Mouse (Mus musculus) midbrain, embryonic 15.5 days (tissue): ENCODE measurements at regions not wholly inside any gene's neighbourhood (a gene's known extent, or its start where the extent isn't known, plus 50 kb on each side); places are given as distances from the start of the nearest gene placed in this dataset.

Experiments used
- ATAC-seq: fragments of 200-750 bp; cut with Nextera tagmentation; replicated peaks from 2 replicates; pipeline ENCODE4 v1.8.0; 2017; ENCODE audit warnings: moderate TSS enrichment
- H3K27ac ChIP-seq: fragments of 300-500 bp; sonication (generic); 2 replicates; pipeline ENCODE4 v1.5.1; 2015; ENCODE audit warnings: mild to moderate bottlenecking, inconsistent platforms
- H3K27me3 ChIP-seq: fragments of 300-500 bp; sonication (generic); replicated peaks from 2 replicates; pipeline ENCODE4 v1.6.1; 2015; ENCODE audit warnings: inconsistent platforms
- H3K36me3 ChIP-seq: fragments of 300-500 bp; sonication (generic); replicated peaks from 2 replicates; pipeline ENCODE4 v1.6.1; 2015; ENCODE audit warnings: inconsistent platforms
- H3K4me1 ChIP-seq: fragments of 300-500 bp; sonication (generic); 2 replicates; pipeline ENCODE4 v1.6.1; 2015; ENCODE audit warnings: inconsistent platforms
- H3K4me2 ChIP-seq: fragments of 300-500 bp; sonication (generic); 2 replicates; pipeline ENCODE4 v1.6.1; 2015; ENCODE audit warnings: inconsistent platforms, mild to moderate bottlenecking, moderate library complexity
- H3K4me3 ChIP-seq: fragments of 300-500 bp; sonication (generic); 2 replicates; pipeline ENCODE4 v1.5.1; 2015; ENCODE audit warnings: mild to moderate bottlenecking, inconsistent platforms
- H3K9ac ChIP-seq: fragments of 300-500 bp; sonication (generic); 2 replicates; pipeline ENCODE4 v1.6.1; 2015; ENCODE audit warnings: mild to moderate bottlenecking, inconsistent platforms
- H3K9me3 ChIP-seq: fragments of 300-500 bp; sonication (generic); 2 replicates; pipeline ENCODE4 v1.6.1; 2016; ENCODE audit warnings: inconsistent platforms
- WGBS: fragments of 180-500 bp; shearing (Covaris S2); methylation state at CpG from one replicate; pipeline ENCODE4 v1.1.7; 2015; ENCODE audit warnings: mixed read lengths; 5-methylcytosine and 5-hydroxymethylcytosine counted together

DNA sequence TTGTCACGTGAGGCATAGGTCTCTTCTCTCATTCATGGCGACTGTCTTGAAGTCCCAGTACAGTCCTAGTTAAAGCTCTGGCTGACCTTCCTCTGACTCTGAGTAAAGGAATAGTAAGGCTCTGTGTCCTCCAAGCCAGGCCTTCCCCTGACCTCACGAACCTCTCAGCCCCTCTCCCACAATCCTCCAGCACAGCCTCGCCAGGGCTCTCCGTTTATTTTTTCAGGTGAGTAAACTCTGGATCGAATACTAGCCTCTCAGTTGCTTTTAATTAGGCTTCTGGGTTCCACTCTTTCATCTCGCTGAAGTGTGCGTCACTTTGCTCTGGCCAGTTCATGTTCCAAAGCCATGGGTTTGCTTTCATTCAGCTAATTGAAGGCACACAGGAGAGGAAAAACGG is 133.8 kb downstream of the Mylk4 start:
- H3K9ac ChIP-seq = no peak overlapping the region
- H3K4me1 ChIP-seq = no peaks in the 10 kb centered on the region
- no peaks in the 10 kb centered on the region for H3K9me3 ChIP-seq
- H3K4me2 ChIP-seq = no peak overlapping the region
- 74% methylated on average over 9 of the region's 9 CpGs for WGBS
- H3K27ac ChIP-seq = no peak overlapping the region
- H3K36me3 ChIP-seq = no peaks in the 10 kb centered on the region
- no peak for ATAC-seq
- no peak overlapping the region for H3K4me3 ChIP-seq
- H3K27me3 ChIP-seq = no peaks in the 10 kb centered on the region

DNA sequence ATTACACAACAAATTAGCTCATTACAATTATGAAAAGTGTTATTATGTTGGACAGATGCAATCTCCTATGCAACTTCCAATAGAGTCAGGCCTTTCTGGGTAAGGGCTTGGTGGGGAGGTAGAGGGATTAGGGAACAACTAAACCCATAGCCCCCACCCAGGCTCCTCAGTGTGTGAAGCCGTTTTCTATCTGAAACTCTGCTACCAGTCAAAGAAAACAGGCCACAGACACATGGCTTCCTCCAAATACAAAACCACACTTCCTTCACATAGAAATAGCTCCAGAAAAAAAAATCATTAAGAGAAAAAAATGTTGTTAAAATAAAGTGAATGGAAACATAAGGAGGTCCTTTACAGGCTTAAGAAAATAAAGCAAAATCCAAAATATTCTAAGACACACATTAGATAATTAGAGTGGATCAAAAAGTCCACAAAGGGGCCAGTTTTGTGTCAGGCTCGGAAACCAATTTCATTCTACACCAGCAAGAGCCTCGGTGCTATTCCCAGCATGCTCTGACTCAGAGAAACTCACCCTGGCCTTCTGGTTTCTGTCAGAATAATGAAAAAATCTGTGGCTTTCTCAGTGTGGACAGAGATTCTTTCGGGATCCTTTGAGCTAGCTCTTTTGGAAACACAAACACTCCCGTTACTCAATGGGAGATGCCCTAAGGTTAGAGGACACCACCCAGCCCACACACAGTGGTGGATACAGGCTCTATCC is 140.6 kb downstream of the Mylk4 start:
- 69% methylated on average over 5 of the region's 5 CpGs for WGBS
- Histone ChIP-seq H3K9ac (no peak overlapping the region), H3K27ac (no peak overlapping the region), H3K4me3 (no peak overlapping the region), H3K9me3 (no peaks in the 10 kb centered on the region), H3K27me3 (no peaks in the 10 kb centered on the region), H3K4me1 (no peaks in the 10 kb centered on the region), H3K4me2 (no peak overlapping the region), H3K36me3 (no peaks in the 10 kb centered on the region)
- no peak for ATAC-seq

DNA sequence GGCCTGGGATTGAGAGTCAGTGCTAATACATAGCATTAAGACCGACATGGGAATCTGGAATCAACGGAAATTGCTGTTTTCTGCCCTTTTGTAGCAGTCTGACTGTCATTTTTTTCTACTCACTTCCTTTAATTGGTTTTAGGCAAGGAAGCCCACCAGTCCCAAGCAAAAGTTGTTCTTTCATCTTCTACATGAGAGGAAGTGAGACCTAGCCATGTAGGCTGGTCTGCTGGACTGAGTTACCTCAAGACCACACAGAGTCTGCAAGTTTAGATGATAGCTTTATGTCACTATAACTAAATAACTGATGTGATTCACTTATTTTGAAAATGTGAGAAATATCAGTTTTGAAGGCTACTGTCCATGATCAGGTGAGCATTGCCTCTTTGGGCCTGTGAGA is 142.8 kb downstream of the Mylk4 start:
- WGBS = 84% methylated on average over 2 of the region's 2 CpGs
- Histone ChIP-seq H3K36me3 (no peaks in the 10 kb centered on the region), H3K4me3 (no peak overlapping the region), H3K4me1 (no peaks in the 10 kb centered on the region), H3K9ac (no peak overlapping the region), H3K4me2 (no peak overlapping the region), H3K27me3 (no peaks in the 10 kb centered on the region), H3K27ac (no peak overlapping the region), H3K9me3 (no peaks in the 10 kb centered on the region)
- ATAC-seq = no peak

DNA sequence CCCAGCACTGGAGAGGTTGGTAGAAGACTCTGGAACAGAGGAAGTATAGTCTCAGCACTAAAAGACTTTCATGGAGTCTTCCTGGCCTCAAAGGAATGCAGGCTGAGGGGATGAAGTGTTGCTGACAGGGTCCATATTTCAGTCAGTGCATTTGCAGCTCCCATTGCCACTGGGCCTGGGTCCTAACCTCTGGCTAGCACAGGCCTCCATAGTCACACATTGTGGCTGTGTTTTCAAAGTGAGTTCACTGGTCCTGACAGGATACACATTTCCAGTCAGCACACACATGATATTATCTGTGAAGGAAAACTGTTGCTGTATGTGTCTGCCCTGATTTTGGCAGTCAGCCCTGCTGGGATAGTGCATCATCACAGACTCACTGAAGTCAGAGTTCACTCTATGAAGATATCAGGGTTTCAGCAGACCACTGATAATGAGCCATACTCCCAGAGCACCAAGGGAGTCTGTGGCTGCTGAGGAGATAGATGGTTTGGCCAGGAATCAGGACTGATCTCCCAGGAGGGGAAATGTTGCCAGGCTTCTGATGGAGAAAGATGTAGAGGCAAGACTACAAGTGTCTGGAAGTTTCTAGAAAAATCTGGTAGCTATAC is 153.5 kb downstream of the Mylk4 start:
- no peak overlapping the region for H3K9ac ChIP-seq
- no peak for ATAC-seq
- H3K27ac ChIP-seq = no peak overlapping the region
- H3K27me3 ChIP-seq = no peaks in the 10 kb centered on the region
- no peaks in the 10 kb centered on the region for H3K9me3 ChIP-seq
- H3K4me1 ChIP-seq = no peaks in the 10 kb centered on the region
- H3K4me2 ChIP-seq = no peak overlapping the region
- no peaks in the 10 kb centered on the region for H3K36me3 ChIP-seq
- no peak overlapping the region for H3K4me3 ChIP-seq

DNA sequence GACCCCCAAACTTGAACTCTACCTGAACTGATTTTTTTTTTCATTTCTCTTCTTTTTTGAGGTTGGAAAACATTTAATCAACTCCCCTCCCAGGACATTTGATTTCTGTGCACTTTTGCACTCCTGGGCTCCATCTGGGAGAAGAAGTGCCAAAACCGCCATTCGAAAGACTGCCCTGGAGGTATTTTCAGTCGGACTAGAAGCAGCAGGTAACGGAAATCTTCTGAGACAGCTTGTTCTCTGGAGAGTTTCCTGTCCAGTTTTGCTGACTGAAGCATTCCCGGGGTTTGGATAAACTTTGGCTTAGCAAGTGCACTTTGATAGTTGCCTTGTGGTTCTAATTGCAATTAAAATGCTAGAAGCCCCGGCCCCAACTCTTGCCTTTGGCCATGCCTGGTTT is 169.8 kb downstream of the Mylk4 start:
- WGBS = 56% methylated on average over 6 of the region's 6 CpGs
- no peak for ATAC-seq
- H3K36me3 ChIP-seq = no peaks in the 10 kb centered on the region
- no peaks in the 10 kb centered on the region for H3K27me3 ChIP-seq
- H3K9ac ChIP-seq = no peak overlapping the region
- H3K9me3 ChIP-seq = no peaks in the 10 kb centered on the region
- no peaks in the 10 kb centered on the region for H3K4me1 ChIP-seq
- H3K4me3 ChIP-seq = no peak overlapping the region
- no peak overlapping the region for H3K27ac ChIP-seq
- H3K4me2 ChIP-seq = no peak overlapping the region

DNA sequence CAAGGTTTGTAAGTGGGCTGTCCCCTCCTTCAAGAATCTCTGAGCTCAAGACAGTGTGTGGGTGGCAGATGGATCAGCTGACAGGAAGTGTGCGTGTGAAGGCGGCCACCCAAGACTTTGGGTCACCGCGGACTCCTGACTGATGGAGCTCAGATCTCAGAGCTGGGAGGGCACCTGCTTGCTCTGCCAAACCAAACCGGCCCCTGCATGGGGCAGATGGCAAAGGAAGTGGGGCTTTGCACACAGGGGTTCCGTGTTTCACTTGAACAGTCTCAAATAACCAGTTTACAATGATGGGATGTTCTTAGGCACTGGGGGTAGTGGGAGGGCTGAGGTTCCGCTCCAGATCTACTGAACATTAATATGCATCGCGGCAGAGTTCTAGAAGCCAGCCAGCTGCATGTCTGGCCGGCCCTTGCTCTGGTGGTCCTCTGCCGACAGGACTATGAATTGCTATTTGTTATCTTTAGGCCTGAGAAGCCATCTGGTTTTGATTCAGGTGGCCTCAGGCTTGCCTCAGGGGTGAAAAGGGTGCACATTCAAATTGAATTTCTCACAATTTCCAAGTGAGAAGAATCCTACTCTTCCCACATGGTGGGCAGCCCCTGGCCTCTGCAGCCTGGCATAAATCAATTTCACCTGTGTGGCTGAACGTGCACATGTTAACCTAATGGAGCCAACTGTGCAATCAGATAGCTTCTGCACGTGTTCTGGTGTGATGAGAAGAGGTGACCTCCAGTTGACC is 172.0 kb downstream of the Mylk4 start:
- no peak overlapping the region for H3K9ac ChIP-seq

DNA sequence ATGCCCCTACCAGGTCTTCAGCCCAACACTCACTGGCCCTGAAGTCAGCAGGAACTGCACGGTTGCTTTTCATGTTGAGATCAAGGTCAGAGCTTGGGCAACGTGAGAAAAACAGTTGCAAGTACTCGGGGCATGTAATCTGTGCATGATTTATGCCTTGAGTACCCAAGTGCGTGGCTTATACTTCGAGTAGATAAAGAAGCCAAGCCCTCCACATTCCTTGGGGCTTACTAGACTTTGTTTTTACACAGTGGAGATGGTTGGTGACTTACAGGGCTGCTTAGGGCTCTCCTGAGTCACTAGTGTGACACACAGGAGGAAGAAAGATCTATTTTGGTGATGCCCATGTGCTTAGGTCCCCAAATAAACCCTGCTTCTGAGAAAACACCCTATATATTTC is 172.8 kb downstream of the Mylk4 start:
- Histone ChIP-seq H3K4me1 (no peaks in the 10 kb centered on the region), H3K27me3 (no peaks in the 10 kb centered on the region), H3K27ac (no peak overlapping the region), H3K4me2 (no peak overlapping the region), H3K9ac (no peak overlapping the region), H3K36me3 (no peaks in the 10 kb centered on the region), H3K4me3 (no peak overlapping the region), H3K9me3 (no peaks in the 10 kb centered on the region)
- ATAC-seq = no peak
- WGBS = 75% methylated on average over 5 of the region's 5 CpGs

More for the DNA sequence above, 172.0 kb downstream of the Mylk4 start:
- no peaks in the 10 kb centered on the region for H3K27me3 ChIP-seq
- no peaks in the 10 kb centered on the region for H3K9me3 ChIP-seq
- ATAC-seq = no peak
- H3K27ac ChIP-seq = no peak overlapping the region
- no peak overlapping the region for H3K4me2 ChIP-seq
- H3K4me3 ChIP-seq = no peak overlapping the region
- H3K36me3 ChIP-seq = no peaks in the 10 kb centered on the region
- H3K4me1 ChIP-seq = no peaks in the 10 kb centered on the region
- WGBS = 75% methylated on average over 13 of the region's 13 CpGs

DNA sequence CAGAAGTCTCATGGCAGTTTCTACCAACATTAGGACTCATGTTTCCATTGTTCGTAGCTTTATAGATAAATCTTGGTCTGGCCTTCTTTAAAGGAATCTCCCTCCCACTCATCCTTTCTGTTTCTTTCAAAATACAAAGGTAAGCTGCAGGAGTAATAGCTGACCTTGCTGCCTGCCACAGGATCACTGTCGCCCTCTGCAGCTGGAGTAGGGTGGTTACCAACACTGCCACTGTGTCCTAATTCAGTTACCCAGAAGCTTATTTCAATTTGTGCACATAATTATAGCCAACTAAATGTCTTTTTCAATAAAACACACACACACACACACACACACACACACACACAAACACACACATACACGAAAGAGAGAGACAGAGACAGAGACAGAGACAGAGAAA is 175.3 kb downstream of the Mylk4 start:
- Histone ChIP-seq H3K4me2 (no peak overlapping the region), H3K9ac (no peak overlapping the region), H3K36me3 (no peaks in the 10 kb centered on the region), H3K27ac (no peak overlapping the region), H3K4me3 (no peak overlapping the region), H3K9me3 (no peaks in the 10 kb centered on the region), H3K27me3 (no peaks in the 10 kb centered on the region), H3K4me1 (no peaks in the 10 kb centered on the region)
- ATAC-seq = no peak
- 81% methylated on average over 3 of the region's 3 CpGs for WGBS

DNA sequence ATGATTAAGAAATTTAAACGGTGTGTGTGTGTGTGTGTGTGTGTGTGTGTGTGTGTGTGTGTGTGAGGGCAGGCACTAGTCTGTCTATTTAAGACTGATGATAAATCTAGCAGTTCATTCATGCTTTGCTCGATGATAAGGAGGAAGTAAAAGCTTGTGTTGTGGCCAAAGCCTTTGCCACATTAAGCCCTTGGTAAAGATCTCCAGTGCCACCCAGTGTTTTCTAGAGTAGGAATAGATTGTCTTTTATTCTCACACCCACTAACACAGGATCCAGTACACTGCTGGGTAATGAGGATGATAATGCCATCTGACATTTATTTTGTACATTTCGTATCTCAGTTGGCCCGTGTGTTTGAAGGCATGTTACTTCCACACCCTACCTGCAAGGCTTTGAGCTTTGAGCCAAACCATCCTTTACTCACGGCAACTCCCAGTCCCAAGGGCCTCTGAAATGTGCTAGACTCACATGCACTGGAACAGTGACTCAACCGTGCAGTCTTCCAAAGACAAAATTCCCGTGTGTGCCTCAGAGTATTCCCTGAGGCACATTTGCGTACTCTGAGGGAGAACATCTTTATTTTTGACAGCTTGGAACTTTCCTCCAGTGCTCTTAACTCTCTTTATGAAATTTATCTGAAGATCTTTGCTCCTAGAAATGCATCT is 179.7 kb downstream of the Mylk4 start:
- Histone ChIP-seq H3K27me3 (no peaks in the 10 kb centered on the region), H3K36me3 (no peaks in the 10 kb centered on the region), H3K9me3 (no peaks in the 10 kb centered on the region), H3K9ac (no peak overlapping the region), H3K4me1 (no peaks in the 10 kb centered on the region), H3K4me2 (no peak overlapping the region), H3K27ac (no peak overlapping the region), H3K4me3 (no peak overlapping the region)
- no peak for ATAC-seq
- 78% methylated on average over 8 of the region's 8 CpGs for WGBS

DNA sequence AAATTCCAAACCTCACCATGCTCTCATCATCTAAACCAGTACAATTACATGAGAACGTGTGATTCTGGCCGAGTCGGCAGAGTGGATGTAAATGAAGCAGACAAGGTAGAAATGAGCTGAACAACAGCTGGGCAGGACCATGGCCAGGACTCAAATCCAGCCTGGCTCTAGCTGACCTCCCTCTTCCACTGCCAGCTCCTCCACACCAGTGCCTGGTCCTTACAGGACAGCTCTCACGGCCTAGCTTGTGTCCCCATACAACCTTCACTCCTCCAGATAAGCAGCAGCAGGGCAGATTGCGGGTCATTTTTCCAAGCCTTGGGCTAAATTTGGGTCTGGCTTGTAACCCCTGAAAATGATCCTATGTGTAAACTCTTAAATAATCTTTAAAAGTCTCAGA is 182.4 kb downstream of the Mylk4 start:
- no peak for ATAC-seq
- no peaks in the 10 kb centered on the region for H3K9me3 ChIP-seq
- no peaks in the 10 kb centered on the region for H3K36me3 ChIP-seq
- WGBS = 86% methylated on average over 5 of the region's 5 CpGs
- no peak overlapping the region for H3K4me2 ChIP-seq
- no peak overlapping the region for H3K4me3 ChIP-seq
- H3K27me3 ChIP-seq = no peaks in the 10 kb centered on the region
- H3K27ac ChIP-seq = no peak overlapping the region
- H3K4me1 ChIP-seq = no peaks in the 10 kb centered on the region
- H3K9ac ChIP-seq = no peak overlapping the region

DNA sequence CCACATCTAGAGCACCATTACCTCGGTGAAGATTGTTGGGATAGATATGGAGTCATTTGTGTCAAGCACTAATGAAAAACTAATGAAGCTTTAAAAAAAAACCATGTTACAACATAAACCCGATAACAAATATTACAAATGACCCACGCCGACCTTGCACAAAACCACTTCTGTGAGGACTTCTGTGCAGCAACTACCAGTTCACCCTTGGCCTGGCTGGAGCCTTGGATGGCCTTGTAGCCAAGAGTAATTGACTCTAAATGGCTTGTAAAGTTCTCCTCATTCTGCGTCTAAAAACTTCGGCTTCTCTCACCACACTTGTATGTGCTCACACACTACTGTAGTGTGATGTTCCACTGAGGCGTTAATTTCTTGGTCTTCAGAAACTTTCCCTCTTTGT is 190.1 kb downstream of the Mylk4 start:
- H3K27me3 ChIP-seq = no peaks in the 10 kb centered on the region
- 92% methylated on average over 7 of the region's 7 CpGs for WGBS
- no peak overlapping the region for H3K27ac ChIP-seq
- no peak overlapping the region for H3K4me2 ChIP-seq
- no peak overlapping the region for H3K9ac ChIP-seq
- H3K9me3 ChIP-seq = no peaks in the 10 kb centered on the region
- H3K36me3 ChIP-seq = no peaks in the 10 kb centered on the region
- H3K4me3 ChIP-seq = no peak overlapping the region
- no peak for ATAC-seq
- H3K4me1 ChIP-seq = no peaks in the 10 kb centered on the region

DNA sequence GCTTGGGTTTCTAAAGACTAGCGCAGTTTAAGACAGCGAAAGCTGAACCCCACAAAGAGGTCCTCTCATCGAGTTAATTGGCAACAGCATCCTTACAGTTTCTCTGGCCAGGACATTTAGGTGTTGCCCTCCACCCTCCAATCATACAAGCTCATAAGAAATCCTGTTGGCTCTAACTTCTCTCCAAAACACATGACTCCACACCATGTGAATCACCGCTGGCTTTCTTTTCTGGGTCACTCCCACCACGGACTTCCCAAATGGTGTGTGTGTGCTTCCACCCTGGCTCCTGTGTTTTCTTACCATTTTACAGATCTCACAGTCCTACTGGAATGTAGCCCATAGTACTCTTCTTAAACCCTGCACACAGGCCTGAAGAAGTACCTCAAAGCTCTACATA is 190.6 kb downstream of the Mylk4 start:
- no peak for ATAC-seq
- Histone ChIP-seq H3K4me2 (no peak overlapping the region), H3K9ac (no peak overlapping the region), H3K27ac (no peak overlapping the region), H3K27me3 (no peaks in the 10 kb centered on the region), H3K4me3 (no peak overlapping the region), H3K4me1 (no peaks in the 10 kb centered on the region), H3K9me3 (no peaks in the 10 kb centered on the region), H3K36me3 (no peaks in the 10 kb centered on the region)
- 96% methylated on average over 5 of the region's 5 CpGs for WGBS
